Mouse (Mus musculus): ENCODE data around the gene Rad9b. TPM values are rescaled to one million over a fixed set of nuclear protein-coding genes. Genes with fewer than 3 reads are reported as not detected.
"Not testable (repeated sequence)": the region's sequence is repeated elsewhere in the genome, so short reads cannot be mapped to it uniquely, and the experiment has no call there.

Rad9b gene
- polyA plus RNA-seq, 1 experiment from 2014 or later, result 11.7 TPM

DNA sequence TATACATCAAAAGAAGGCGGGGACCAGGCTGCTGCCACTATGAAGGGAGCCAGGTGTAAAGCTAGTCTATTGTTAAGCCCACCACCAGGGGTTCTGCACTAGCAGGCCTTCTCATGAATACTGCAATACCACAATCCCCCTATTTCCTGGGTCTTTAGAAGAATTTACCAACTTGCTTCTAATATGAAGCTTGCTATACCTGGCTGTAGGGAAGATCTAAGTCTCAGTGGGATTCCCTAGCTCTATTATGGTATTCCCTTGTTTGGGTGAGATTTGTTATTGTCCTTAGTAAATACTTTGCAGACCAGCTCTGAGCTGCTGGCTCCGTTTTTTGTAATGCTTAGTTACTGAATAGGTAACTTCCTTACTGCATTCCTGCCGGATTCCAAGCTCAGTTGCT is 35.1 kb downstream of the Rad9b start:
- H3K27ac ChIP-seq; H3K4me2 ChIP-seq (replicated peaks); H3K4me3 ChIP-seq; H3K27me3 ChIP-seq (replicated peaks); H3K4me1 ChIP-seq; ATAC-seq (ENCODE audit: low FRiP score, low read depth); H3K9ac ChIP-seq; H3K9me3 ChIP-seq: not testable (repeated sequence)
- H3K36me3 ChIP-seq, result peaks cover 39% of the 10 kb centered on the region
- 82% methylated on average over 3 of the region's 3 CpGs for WGBS

DNA sequence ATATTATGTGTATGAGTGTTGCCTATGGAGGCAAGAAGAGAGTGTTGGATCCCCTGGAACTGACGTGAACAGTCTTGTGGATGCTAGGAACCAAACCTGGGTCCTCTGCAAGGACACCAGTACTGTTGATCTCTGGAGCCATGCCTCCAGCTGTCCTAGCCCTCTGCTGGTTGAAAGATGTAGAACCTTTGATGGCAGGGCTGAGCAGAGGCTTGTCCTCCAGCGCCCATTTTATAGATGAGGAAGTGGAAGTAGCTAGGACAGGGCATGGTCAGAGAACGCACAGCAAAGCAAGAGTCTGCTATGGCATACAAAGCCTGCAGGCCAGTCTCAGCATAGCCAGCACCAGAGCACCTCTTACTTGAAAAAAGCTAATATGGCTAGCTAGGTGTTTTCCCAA is 35.9 kb downstream of the Rad9b start:
- Histone ChIP-seq H3K27ac (no peak overlapping the region), H3K9me3 (no peaks in the 10 kb centered on the region), H3K36me3 (peaks cover 47% of the 10 kb centered on the region), H3K9ac (no peak overlapping the region), H3K4me1 (no peaks in the 10 kb centered on the region), H3K27me3 (replicated peaks) (no peaks in the 10 kb centered on the region), H3K4me2 (replicated peaks) (no peak overlapping the region), H3K4me3 (no peak overlapping the region)
- WGBS, result 71% methylated on average over 3 of the region's 3 CpGs
- ATAC-seq (ENCODE audit: low FRiP score, low read depth), result no peak

DNA sequence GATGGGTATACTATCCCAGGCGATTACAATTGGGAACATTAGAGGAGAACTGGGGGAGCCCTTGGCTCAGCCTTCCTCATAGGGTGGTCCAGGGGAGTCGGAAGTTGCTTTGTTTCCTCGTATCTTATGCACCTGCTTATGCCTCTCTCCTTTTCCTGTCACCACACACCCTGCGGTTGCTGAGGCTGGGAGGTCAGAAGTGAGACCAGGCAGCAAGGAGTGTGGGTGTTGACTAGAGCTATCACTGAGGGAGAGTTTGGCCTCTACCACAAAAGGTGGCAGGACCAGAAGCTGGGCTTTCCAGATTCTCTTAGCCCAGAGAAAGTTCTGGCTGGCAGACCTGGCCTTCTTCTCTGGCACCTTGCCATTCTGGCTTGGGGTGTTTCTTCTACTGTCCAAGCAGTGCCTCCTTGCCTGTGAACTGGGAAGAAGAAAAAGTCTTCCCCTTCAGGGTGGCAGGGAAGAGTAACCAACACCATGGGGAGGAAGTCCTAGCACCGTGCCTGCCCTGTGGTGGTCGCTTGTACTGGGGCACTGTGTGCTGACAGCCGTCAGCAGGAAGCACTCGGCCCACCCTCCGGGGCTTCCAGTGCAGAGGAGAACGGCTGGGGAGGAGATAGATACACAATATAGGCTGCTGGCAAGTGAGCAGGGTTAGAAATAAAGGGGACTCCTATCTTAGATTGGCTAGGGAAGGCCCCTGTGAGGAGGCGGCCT is 36.5 kb downstream of the Rad9b start:
- no peak overlapping the region for H3K27ac ChIP-seq
- no peak overlapping the region for H3K9ac ChIP-seq
- 85% methylated on average over 11 of the region's 11 CpGs for WGBS
- no peak for ATAC-seq (ENCODE audit: low FRiP score, low read depth)
- H3K9me3 ChIP-seq, result no peaks in the 10 kb centered on the region
- H3K27me3 ChIP-seq (replicated peaks), result no peaks in the 10 kb centered on the region
- no peaks in the 10 kb centered on the region for H3K4me1 ChIP-seq
- H3K4me2 ChIP-seq (replicated peaks), result no peak overlapping the region
- no peak overlapping the region for H3K4me3 ChIP-seq
- H3K36me3 ChIP-seq, result peaks cover 47% of the 10 kb centered on the region

- Histone ChIP-seq H3K4me2 (replicated peaks) (no peak overlapping the region), H3K4me1 (no peaks in the 10 kb centered on the region), H3K4me3 (no peak overlapping the region), H3K9ac (no peak overlapping the region), H3K27me3 (replicated peaks) (no peaks in the 10 kb centered on the region), H3K36me3 (peaks cover 35% of the 10 kb centered on the region), H3K27ac (no peak overlapping the region), H3K9me3 (no peaks in the 10 kb centered on the region)
- 76% methylated on average over 20 of the region's 20 CpGs for WGBS
- no peak for ATAC-seq (ENCODE audit: low FRiP score, low read depth)
Measured at GRCm38 (mm10) chr5:122314966-122315667, 38.9 kb downstream of the Rad9b start.

GRCm38 (mm10) chr5:122312942-122313684 is 40.9 kb downstream of the Rad9b start:
- Histone ChIP-seq H3K36me3 (peaks cover 36% of the 10 kb centered on the region), H3K4me2 (replicated peaks) (no peak overlapping the region), H3K9ac (no peak overlapping the region), H3K9me3 (no peaks in the 10 kb centered on the region), H3K27ac (no peak overlapping the region), H3K27me3 (replicated peaks) (no peaks in the 10 kb centered on the region), H3K4me3 (no peak overlapping the region), H3K4me1 (no peaks in the 10 kb centered on the region)
- ATAC-seq (ENCODE audit: low FRiP score, low read depth), result no peak
- WGBS, result 93% methylated on average over 17 of the region's 17 CpGs

GRCm38 (mm10) chr5:122312346-122312745 is 41.7 kb downstream of the Rad9b start:
- Histone ChIP-seq H3K4me1 (no peaks in the 10 kb centered on the region), H3K36me3 (peaks cover 34% of the 10 kb centered on the region), H3K4me3 (no peak overlapping the region), H3K27ac (no peak overlapping the region), H3K4me2 (replicated peaks) (no peak overlapping the region), H3K9me3 (no peaks in the 10 kb centered on the region), H3K9ac (no peak overlapping the region), H3K27me3 (replicated peaks) (no peaks in the 10 kb centered on the region)
- ATAC-seq (ENCODE audit: low FRiP score, low read depth), result no peak
- 93% methylated on average over 4 of the region's 4 CpGs for WGBS

DNA sequence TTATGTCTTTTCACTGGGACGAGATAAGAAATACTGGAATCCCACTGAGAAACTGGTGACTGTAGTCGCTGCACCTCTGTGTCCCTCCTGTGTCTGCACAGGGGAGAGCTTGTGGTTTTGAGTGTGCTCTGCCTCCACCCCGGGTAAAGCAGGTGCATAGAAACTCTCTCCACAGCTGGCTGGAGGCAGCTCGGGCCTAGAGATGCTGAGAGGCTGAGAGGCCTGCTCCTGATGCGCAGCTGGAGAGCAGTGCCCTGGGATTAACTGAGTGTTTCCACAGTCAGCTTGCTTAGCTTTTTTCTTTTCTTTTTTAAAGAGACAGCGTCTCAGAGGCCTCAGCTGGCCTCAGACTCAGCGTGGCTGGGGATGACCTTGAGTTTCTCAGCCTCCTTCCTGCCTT is 42.3 kb downstream of the Rad9b start:
- no peaks in the 10 kb centered on the region for H3K4me1 ChIP-seq
- H3K27me3 ChIP-seq (replicated peaks), result no peaks in the 10 kb centered on the region
- no peak overlapping the region for H3K4me2 ChIP-seq (replicated peaks)
- no peak for ATAC-seq (ENCODE audit: low FRiP score, low read depth)
- H3K9ac ChIP-seq, result no peak overlapping the region
- H3K36me3 ChIP-seq, result peaks cover 27% of the 10 kb centered on the region
- no peak overlapping the region for H3K27ac ChIP-seq
- H3K9me3 ChIP-seq, result no peaks in the 10 kb centered on the region
- 77% methylated on average over 7 of the region's 7 CpGs for WGBS
- no peak overlapping the region for H3K4me3 ChIP-seq

GRCm38 (mm10) chr5:122310699-122311098 is 43.3 kb downstream of the Rad9b start:
- Histone ChIP-seq H3K27ac (no peak overlapping the region), H3K4me2 (replicated peaks) (no peak overlapping the region), H3K36me3 (peaks cover 27% of the 10 kb centered on the region), H3K9me3 (no peaks in the 10 kb centered on the region), H3K9ac (no peak overlapping the region), H3K27me3 (replicated peaks) (no peaks in the 10 kb centered on the region), H3K4me3 (no peak overlapping the region), H3K4me1 (no peaks in the 10 kb centered on the region)
- WGBS, result 89% methylated on average over 8 of the region's 8 CpGs
- ATAC-seq (ENCODE audit: low FRiP score, low read depth), result no peak

DNA sequence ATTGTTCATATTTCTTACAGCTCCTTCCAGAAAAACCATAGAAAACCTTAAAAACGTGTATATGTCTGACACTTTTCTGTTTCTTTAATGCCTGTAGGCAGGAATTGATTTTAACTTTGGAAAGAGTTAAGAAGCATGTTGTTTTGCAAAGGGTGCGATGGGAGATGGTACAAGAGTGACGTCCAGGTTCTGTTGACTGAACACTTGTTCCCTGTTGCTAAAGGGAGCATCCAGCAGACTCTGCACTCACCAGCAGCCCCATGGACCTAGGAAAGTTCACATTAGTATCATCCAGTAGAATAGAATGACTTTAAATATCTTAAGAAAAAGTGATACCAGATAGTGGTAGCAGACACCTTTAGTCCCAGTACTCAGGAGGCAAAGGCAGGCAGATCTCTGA is 47.5 kb downstream of the Rad9b start:
- Histone ChIP-seq H3K9me3 (no peaks in the 10 kb centered on the region), H3K4me1 (peaks cover 7% of the 10 kb centered on the region; the same call in 1 of the 2 replicates), H3K27me3 (replicated peaks) (no peaks in the 10 kb centered on the region), H3K27ac (no peak overlapping the region), H3K36me3 (peaks cover 12% of the 10 kb centered on the region), H3K4me2 (replicated peaks) (no peak overlapping the region), H3K9ac (no peak overlapping the region), H3K4me3 (no peak overlapping the region)
- 88% methylated on average over 3 of the region's 3 CpGs for WGBS
- ATAC-seq (ENCODE audit: low FRiP score, low read depth), result no peak

DNA sequence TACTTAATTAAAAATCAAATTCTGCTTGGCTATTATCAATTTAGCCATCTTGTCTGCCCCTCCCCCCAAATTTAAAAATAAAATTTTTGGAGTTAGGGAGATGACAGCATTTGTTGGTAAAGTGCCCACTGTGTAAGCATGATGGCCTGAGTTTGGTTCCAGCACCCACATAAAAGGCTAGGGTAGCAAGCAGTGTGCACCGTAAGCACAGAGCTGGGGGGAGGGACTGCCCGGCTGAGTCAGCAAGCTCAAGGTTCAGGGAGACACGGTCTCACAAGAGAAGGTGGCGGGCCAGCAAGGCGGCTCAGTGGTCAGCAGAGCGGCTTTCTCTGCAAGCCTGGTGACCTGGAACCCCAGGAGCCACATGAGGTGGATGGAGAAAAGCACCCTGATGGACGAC is 48.6 kb downstream of the Rad9b start:
- 95% methylated on average over 7 of the region's 7 CpGs for WGBS
- Histone ChIP-seq H3K4me3 (no peak overlapping the region), H3K27ac (no peak overlapping the region)

DNA sequence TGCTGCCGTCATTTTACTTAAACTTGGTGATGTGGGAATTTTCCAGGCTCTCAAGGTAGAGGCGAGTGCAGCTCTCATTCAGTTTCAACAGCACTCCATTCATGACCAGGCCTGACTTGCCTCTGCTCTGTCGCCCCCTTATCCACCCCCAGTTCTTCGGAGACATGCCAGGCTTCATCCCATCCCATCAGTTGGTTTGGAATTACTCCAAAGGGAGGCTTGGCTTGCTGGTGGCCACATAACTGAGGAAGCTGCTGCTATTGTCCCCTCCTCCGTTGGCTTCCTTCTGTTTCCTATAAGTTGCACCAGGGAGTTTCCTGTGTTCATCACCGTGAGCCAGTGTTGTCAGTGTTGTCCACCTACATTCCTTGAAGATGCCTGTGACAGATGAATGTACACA is 49.5 kb downstream of the Rad9b start:
- H3K9me3 ChIP-seq, result no peaks in the 10 kb centered on the region
- peaks cover 12% of the 10 kb centered on the region for H3K36me3 ChIP-seq
- H3K4me3 ChIP-seq, result no peak overlapping the region
- H3K9ac ChIP-seq, result no peak overlapping the region
- no peak overlapping the region for H3K4me2 ChIP-seq (replicated peaks)
- H3K4me1 ChIP-seq, result peaks cover 7% of the 10 kb centered on the region; the same call in 1 of the 2 replicates
- H3K27me3 ChIP-seq (replicated peaks), result no peaks in the 10 kb centered on the region
- H3K27ac ChIP-seq, result no peak overlapping the region
- 89% methylated on average over 6 of the region's 6 CpGs for WGBS
- no peak for ATAC-seq (ENCODE audit: low FRiP score, low read depth)

More for the DNA sequence above, 48.6 kb downstream of the Rad9b start:
- Histone ChIP-seq H3K9me3 (no peaks in the 10 kb centered on the region), H3K4me2 (replicated peaks) (no peak overlapping the region), H3K9ac (no peak overlapping the region), H3K4me1 (peaks cover 7% of the 10 kb centered on the region; the same call in 1 of the 2 replicates), H3K27me3 (replicated peaks) (no peaks in the 10 kb centered on the region), H3K36me3 (peaks cover 10% of the 10 kb centered on the region)
- ATAC-seq (ENCODE audit: low FRiP score, low read depth), result no peak

- peaks cover 7% of the 10 kb centered on the region; the same call in 1 of the 2 replicates for H3K4me1 ChIP-seq
- H3K36me3 ChIP-seq, result peaks cover 12% of the 10 kb centered on the region
- H3K4me3 ChIP-seq, result no peak overlapping the region
- WGBS, result 93% methylated on average over 7 of the region's 7 CpGs
- no peak for ATAC-seq (ENCODE audit: low FRiP score, low read depth)
- H3K27ac ChIP-seq, result no peak overlapping the region
- H3K9ac ChIP-seq, result no peak overlapping the region
- H3K27me3 ChIP-seq (replicated peaks), result no peaks in the 10 kb centered on the region
- no peaks in the 10 kb centered on the region for H3K9me3 ChIP-seq
- H3K4me2 ChIP-seq (replicated peaks), result no peak overlapping the region
Measured at GRCm38 (mm10) chr5:122303937-122304336, 50.1 kb downstream of the Rad9b start.
